Mouse (Mus musculus) G1E-ER4 (cell line): ENCODE measurements around the gene Megf6. TPM values are rescaled to one million over a fixed set of nuclear protein-coding genes. Genes with fewer than 3 reads are reported as not detected.

Experiments
- GATA1 ChIP-seq: IDR thresholded peaks from one replicate; pipeline ENCODE4 v1.8.0; 2012; ENCODE audit warnings: low read length, inconsistent platforms
- polyA plus RNA-seq: library from polyadenylated mRNA; stranded (reverse); fragments of >175 nt; gene quantifications from 2 replicates; pipeline ENCODE4 v1.2.3, GENCODE M21; 2012

Gene Megf6
- polyA plus RNA-seq, 1 experiment, result 0.05 TPM

- TF ChIP-seq GATA1, result no peak
Measured at GRCm38 (mm10) chr4:154185001-154185400, 14.5 kb downstream of the Megf6 start.

- TF ChIP-seq GATA1, result no peak
Measured at GRCm38 (mm10) chr4:154186002-154186537, 15.5 kb downstream of the Megf6 start.

- no peak for TF ChIP-seq GATA1
Measured at GRCm38 (mm10) chr4:154188948-154189347, 18.4 kb downstream of the Megf6 start.

GRCm38 (mm10) chr4:154197961-154198360 is 27.4 kb downstream of the Megf6 start:
- no peak for TF ChIP-seq GATA1

- TF ChIP-seq GATA1, result no peak
Measured at GRCm38 (mm10) chr4:154198377-154198961, 27.9 kb downstream of the Megf6 start.

GRCm38 (mm10) chr4:154201511-154201910 is 31.0 kb downstream of the Megf6 start:
- no peak for TF ChIP-seq GATA1

- no peak for TF ChIP-seq GATA1
Measured at GRCm38 (mm10) chr4:154204532-154204931, 34.0 kb downstream of the Megf6 start.

- no peak for TF ChIP-seq GATA1
Measured at GRCm38 (mm10) chr4:154205392-154205791, 34.9 kb downstream of the Megf6 start.

- TF ChIP-seq GATA1, result no peak
Measured at GRCm38 (mm10) chr4:154207261-154207660, 36.7 kb downstream of the Megf6 start.

GRCm38 (mm10) chr4:154209054-154209453 is 38.5 kb downstream of the Megf6 start:
- no peak for TF ChIP-seq GATA1

- no peak for TF ChIP-seq GATA1
Measured at GRCm38 (mm10) chr4:154209825-154210224, 39.3 kb downstream of the Megf6 start.

GRCm38 (mm10) chr4:154211459-154211858 is 40.9 kb downstream of the Megf6 start:
- no peak for TF ChIP-seq GATA1

- TF ChIP-seq GATA1, result no peak
Measured at GRCm38 (mm10) chr4:154213586-154213985, 43.1 kb downstream of the Megf6 start.

- no peak for TF ChIP-seq GATA1
Measured at GRCm38 (mm10) chr4:154214075-154214474, 43.5 kb downstream of the Megf6 start.

- no peak for TF ChIP-seq GATA1
Measured at GRCm38 (mm10) chr4:154217711-154218350, 47.3 kb downstream of the Megf6 start.

- no peak for TF ChIP-seq GATA1
Measured at GRCm38 (mm10) chr4:154222773-154223172, 52.2 kb downstream of the Megf6 start.

- TF ChIP-seq GATA1, result no peak
Measured at GRCm38 (mm10) chr4:154224267-154224969, 53.9 kb downstream of the Megf6 start.

- no peak for TF ChIP-seq GATA1
Measured at GRCm38 (mm10) chr4:154224970-154225309, 54.4 kb downstream of the Megf6 start.
